Mouse (Mus musculus): ENCODE measurements around the gene Ppp2r1b. TPM values are rescaled to one million over a fixed set of nuclear protein-coding genes. Genes with fewer than 3 reads are reported as not detected.

Ppp2r1b gene
- polyA plus RNA-seq, 1 experiment from 2014 or later = 95.9 TPM

- Histone ChIP-seq H3K36me3 (peaks cover 4% of the 10 kb centered on the region; the same call in 1 of the 2 replicates), H3K4me1 (no peaks in the 10 kb centered on the region), H3K4me2 (replicated peaks) (no peak overlapping the region), H3K9ac (replicated peaks) (no peak overlapping the region), H3K9me3 (no peaks in the 10 kb centered on the region), H3K27ac (replicated peaks) (no peak overlapping the region), H3K27me3 (no peaks in the 10 kb centered on the region), H3K4me3 (no peak overlapping the region)
- ATAC-seq (replicated peaks) = no peak
Measured at GRCm38 (mm10) chr9:50929986-50930385, 84.9 kb downstream of the Ppp2r1b start.

GRCm38 (mm10) chr9:50941804-50942401 is 96.8 kb downstream of the Ppp2r1b start:
- no peak for ATAC-seq (replicated peaks)
- Histone ChIP-seq H3K4me1 (no peaks in the 10 kb centered on the region), H3K27me3 (no peaks in the 10 kb centered on the region), H3K4me3 (no peak overlapping the region), H3K9me3 (no peaks in the 10 kb centered on the region), H3K27ac (replicated peaks) (no peak overlapping the region), H3K9ac (replicated peaks) (no peak overlapping the region), H3K36me3 (no peaks in the 10 kb centered on the region), H3K4me2 (replicated peaks) (no peak overlapping the region)
- WGBS = 96% methylated on average over 3 of the region's 3 CpGs

GRCm38 (mm10) chr9:50942711-50943110 is 97.6 kb downstream of the Ppp2r1b start:
- Histone ChIP-seq H3K4me3 (no peak overlapping the region), H3K9ac (replicated peaks) (no peak overlapping the region), H3K9me3 (no peaks in the 10 kb centered on the region), H3K36me3 (no peaks in the 10 kb centered on the region), H3K4me2 (replicated peaks) (no peak overlapping the region), H3K4me1 (no peaks in the 10 kb centered on the region), H3K27me3 (no peaks in the 10 kb centered on the region), H3K27ac (replicated peaks) (no peak overlapping the region)
- WGBS = 65% methylated on average over 2 of the region's 2 CpGs
- no peak for ATAC-seq (replicated peaks)

Other genes starting within 250 kb of the Ppp2r1b start
- gene Sdhd, start 241.5 kb upstream of the Ppp2r1b start, polyA plus RNA-seq (2015; fragmentation: Nextera tagmentation; extraction: Ambion mirVana) = 197 and 209 TPM in 2 replicates
- gene Timm8b, start 241.4 kb upstream of the Ppp2r1b start, polyA plus RNA-seq (2015; fragmentation: Nextera tagmentation; extraction: Ambion mirVana) = 328 and 352 TPM in 2 replicates
- gene Pih1d2, start 228.0 kb upstream of the Ppp2r1b start, polyA plus RNA-seq (2015; fragmentation: Nextera tagmentation; extraction: Ambion mirVana) = 3.6 and 5.8 TPM in 2 replicates
- gene Nkapd1, start 227.8 kb upstream of the Ppp2r1b start, polyA plus RNA-seq (2015; fragmentation: Nextera tagmentation; extraction: Ambion mirVana) = 22.8 and 23.3 TPM in 2 replicates
- gene Dlat, start 185.5 kb upstream of the Ppp2r1b start, polyA plus RNA-seq (2015; fragmentation: Nextera tagmentation; extraction: Ambion mirVana) = 41.4 and 43.9 TPM in 2 replicates
- gene Dixdc1, start 105.8 kb upstream of the Ppp2r1b start, polyA plus RNA-seq (2015; fragmentation: Nextera tagmentation; extraction: Ambion mirVana) = 24.7 and 26.9 TPM in 2 replicates
- 1.4 and 1.5 TPM in 2 replicates for gene 2310030G06Rik, start 98.8 kb upstream of the Ppp2r1b start, polyA plus RNA-seq (2015; fragmentation: Nextera tagmentation; extraction: Ambion mirVana)
- gene Cryab, start 94.0 kb upstream of the Ppp2r1b start, polyA plus RNA-seq (2015; fragmentation: Nextera tagmentation; extraction: Ambion mirVana) = 13.1 and 14.1 TPM in 2 replicates
- gene Hspb2, start 92.9 kb upstream of the Ppp2r1b start, polyA plus RNA-seq (2015; fragmentation: Nextera tagmentation; extraction: Ambion mirVana) = 1.4 TPM in 1 of 2 replicates, not detected in the other
- gene Fdxacb1, start 77.1 kb upstream of the Ppp2r1b start, polyA plus RNA-seq (2015; fragmentation: Nextera tagmentation; extraction: Ambion mirVana) = 10.9 and 11.0 TPM in 2 replicates
- 48.3 and 50.3 TPM in 2 replicates for gene Alg9, start 70.3 kb upstream of the Ppp2r1b start, polyA plus RNA-seq (2015; fragmentation: Nextera tagmentation; extraction: Ambion mirVana)
- gene 1110032A03Rik, start 69.8 kb upstream of the Ppp2r1b start, polyA plus RNA-seq (2015; fragmentation: Nextera tagmentation; extraction: Ambion mirVana) = 46.5 and 55.9 TPM in 2 replicates
- 19.5 and 21.2 TPM in 2 replicates for gene Sik2, start 163.8 kb downstream of the Ppp2r1b start, polyA plus RNA-seq (2015; fragmentation: Nextera tagmentation; extraction: Ambion mirVana)
- not detected in 2 replicates for gene Btg4, start 215.6 kb downstream of the Ppp2r1b start, polyA plus RNA-seq (2015; fragmentation: Nextera tagmentation; extraction: Ambion mirVana)
- 1.5 and 1.9 TPM in 2 replicates for gene Layn, start 231.8 kb downstream of the Ppp2r1b start, polyA plus RNA-seq (2015; fragmentation: Nextera tagmentation; extraction: Ambion mirVana)